Mouse (Mus musculus) lung, postnatal 10 days (tissue): ENCODE measurements around the gene Olfr869.

ENCODE experiments used
- DNase-seq: peaks from one replicate; pipeline ENCODE4 v3.0.0; 2021

The Olfr869 gene

DNA sequence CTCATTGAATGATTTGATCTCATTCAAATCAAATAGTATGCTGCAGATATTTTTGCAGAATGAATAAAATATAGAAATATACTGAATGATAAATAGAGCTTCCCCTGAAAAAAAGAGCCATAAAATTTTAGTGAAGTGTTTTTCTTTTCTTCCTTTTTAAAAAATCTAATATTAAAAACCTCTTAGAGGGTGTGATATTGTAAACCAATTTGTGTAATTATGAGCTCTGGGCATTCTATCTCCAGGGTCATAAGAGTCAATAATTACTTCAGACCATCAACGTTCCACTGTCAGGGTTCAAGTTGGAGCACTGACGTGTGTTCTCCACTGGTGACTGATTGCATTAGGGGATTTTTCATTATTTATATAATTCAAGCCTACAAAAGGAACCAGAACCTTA, at the start of gene Olfr869:
Gene Olfr869 (plus strand): TSS at position 301 of the 400 bp plus-strand sequence.
- no peak for DNase-seq

DNA sequence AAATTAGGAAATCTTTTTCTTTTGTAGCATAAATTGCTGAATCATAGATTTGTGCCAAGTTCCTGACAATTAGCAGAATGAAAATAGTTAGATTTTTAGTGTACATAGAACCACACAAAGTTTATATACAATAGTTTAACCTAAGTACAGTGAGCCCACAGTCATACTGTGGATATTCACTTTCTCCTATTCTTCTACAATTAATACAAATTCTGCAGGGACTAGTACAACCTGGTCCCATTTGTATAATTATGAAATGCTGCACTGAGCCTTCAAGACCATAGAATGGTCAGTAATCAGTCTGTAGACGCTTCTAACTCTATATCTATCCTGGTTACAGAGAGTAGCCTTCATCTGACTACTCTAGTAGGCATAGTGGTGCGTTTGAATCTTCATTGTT, 30.5 kb upstream of the Olfr869 start, which contains the start of gene Olfr868:
Gene Olfr868 (plus strand): TSS at position 301 of the 400 bp plus-strand sequence.
- DNase-seq, result no peak

DNA sequence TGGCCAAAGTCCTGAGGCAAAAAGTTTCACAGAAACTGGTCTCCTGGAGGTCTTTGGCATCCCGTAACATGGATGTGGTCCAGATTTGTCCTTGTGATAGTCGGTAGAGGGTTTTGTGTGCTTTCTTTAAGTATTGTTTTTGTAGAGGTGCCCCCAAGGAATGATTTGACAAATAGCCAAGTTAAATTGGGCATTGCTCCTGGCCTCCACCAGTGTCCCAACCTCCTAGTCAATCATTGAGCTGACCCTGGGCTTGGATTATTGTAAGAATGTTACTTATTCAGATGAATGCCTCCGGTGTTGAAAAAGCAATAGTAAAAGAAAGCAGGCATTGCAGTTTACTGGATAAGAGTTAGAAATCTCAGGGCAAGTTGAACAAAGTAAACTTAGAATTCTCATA, 20.9 kb downstream of the Olfr869 start:
- DNase-seq, result no peak

DNA sequence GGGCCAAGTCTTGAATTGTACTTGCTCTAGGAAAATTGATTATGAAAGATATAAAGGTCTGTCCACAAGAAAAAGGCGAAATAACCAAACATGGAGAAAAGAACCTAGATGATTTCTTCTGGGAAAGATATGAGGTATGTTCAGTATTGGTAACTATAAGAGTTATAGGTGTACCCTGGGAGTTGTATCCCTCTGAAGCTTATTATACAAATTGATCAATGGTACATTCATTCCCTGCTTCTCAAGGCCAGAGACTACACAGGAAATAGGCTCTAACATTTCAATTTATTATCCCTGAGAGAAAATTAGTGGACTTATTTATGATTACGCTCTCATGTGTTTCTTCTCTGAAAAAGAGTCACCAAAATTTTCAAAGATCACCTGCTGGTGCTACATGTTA, 45.1 kb downstream of the Olfr869 start, which contains the start of gene Olfr870:
Gene Olfr870 (minus strand): TSS at position 101 of the 400 bp plus-strand sequence.
- DNase-seq, result no peak

DNA sequence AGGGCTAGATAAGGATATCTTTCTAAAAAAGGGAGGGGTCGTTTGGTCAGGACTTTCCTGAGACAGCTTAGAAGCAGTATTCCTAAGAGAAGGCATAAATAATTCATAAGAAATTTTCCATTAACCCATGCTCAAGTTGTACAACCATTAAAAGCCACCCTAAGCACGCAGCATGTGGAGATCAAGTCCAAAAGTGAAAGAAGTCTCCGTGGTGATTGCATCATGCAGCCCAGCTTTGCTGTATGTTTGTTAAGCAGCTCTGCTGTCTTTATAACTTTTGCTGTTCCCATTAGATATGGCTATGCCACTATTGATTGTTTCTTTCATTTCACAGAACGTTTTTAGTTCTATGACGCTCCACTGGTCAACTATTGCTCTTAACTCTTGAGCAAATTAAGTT, 50.7 kb downstream of the Olfr869 start:
- no peak for DNase-seq
